Mouse (Mus musculus): Measurements from ENCODE around the gene Gcc1.

GRCm38 (mm10) chr6:28450977-28451376, 22.8 kb upstream of the Gcc1 start:
- TF ChIP-seq FLI1 (IDR thresholded peaks at IDR 0.05; ENCODE audit: low read length) = no peak
- no peak for TF ChIP-seq GATA1 (IDR thresholded peaks at IDR 0.05; ENCODE audit: borderline replicate concordance, low read length)
